Mouse (Mus musculus) limb, embryonic 14.5 days (tissue): Measurements from ENCODE around the gene Dnah7a. TPM values are rescaled to one million over a fixed set of nuclear protein-coding genes. Genes with fewer than 3 reads are reported as not detected.
A peak's percentile ranks its signal among the peaks of the same experiment; 100 is the strongest.
"Not testable (repeated sequence)": the region's sequence is repeated elsewhere in the genome, so short reads cannot be mapped to it uniquely, and the experiment has no call there.

Experiments
- ATAC-seq: fragments of 200-750 bp; cut with Nextera tagmentation; 2 replicates; pipeline ENCODE4 v1.8.0; 2017; ENCODE audit warnings: low read depth, moderate number of reproducible peaks, moderate TSS enrichment; ENCODE audit not compliant: low FRiP score
- DNase-seq: peaks from one replicate; pipeline ENCODE4 v3.0.0-alpha.2; 2015; ENCODE audit warnings: low spot score
- H3K27ac ChIP-seq: fragments of 300-500 bp; sonication (generic); replicated peaks from 2 replicates; pipeline ENCODE4 v1.5.1; 2014; ENCODE audit warnings: low read depth, mild to moderate bottlenecking, low read length, moderate library complexity, mixed read lengths
- H3K27me3 ChIP-seq: fragments of 300-500 bp; sonication (generic); 2 replicates; pipeline ENCODE4 v1.6.1; 2014; ENCODE audit warnings: low read length, mixed read lengths; ENCODE audit not compliant: control insufficient read depth, insufficient read depth
- H3K36me3 ChIP-seq: fragments of 300-500 bp; sonication (generic); 2 replicates; pipeline ENCODE4 v1.6.1; 2014; ENCODE audit warnings: mild to moderate bottlenecking, low read length, moderate library complexity, mixed read lengths; ENCODE audit not compliant: control insufficient read depth, insufficient read depth
- H3K4me1 ChIP-seq: fragments of 300-500 bp; sonication (generic); 2 replicates; pipeline ENCODE4 v1.6.1; 2014; ENCODE audit warnings: antibody characterized with exemption, low read length, mixed read lengths; ENCODE audit not compliant: control insufficient read depth, insufficient read depth
- H3K4me2 ChIP-seq: fragments of 300-500 bp; sonication (generic); replicated peaks from 2 replicates; pipeline ENCODE4 v1.6.1; 2014; ENCODE audit warnings: low read depth, mild to moderate bottlenecking, low read length, moderate library complexity; ENCODE audit not compliant: severe bottlenecking
- H3K4me3 ChIP-seq: fragments of 300-500 bp; sonication (generic); replicated peaks from 2 replicates; pipeline ENCODE4 v1.5.1; 2014; ENCODE audit warnings: low read length
- H3K9ac ChIP-seq: fragments of 300-500 bp; sonication (generic); 2 replicates; pipeline ENCODE4 v1.6.1; 2014; ENCODE audit warnings: mild to moderate bottlenecking, low read depth, low read length, moderate library complexity; ENCODE audit not compliant: severe bottlenecking
- H3K9me3 ChIP-seq: fragments of 300-500 bp; sonication (generic); 2 replicates; pipeline ENCODE4 v1.6.1; 2016; ENCODE audit warnings: low read length; ENCODE audit not compliant: control insufficient read depth
- POLR2A ChIP-seq: fragments of 200-500 bp; IDR thresholded peaks from 2 replicates; pipeline ENCODE4 v1.8.0; 2012; ENCODE audit warnings: inconsistent platforms, mild to moderate bottlenecking, moderate library complexity, borderline replicate concordance; ENCODE audit not compliant: insufficient read depth, insufficient read length; ENCODE audit errors: extremely low read depth
- WGBS: fragments of 180-500 bp; shearing (Covaris S2); extraction: QIAGEN DNeasy Blood & Tissue Kit; methylation state at CpG from one replicate; pipeline ENCODE4 v1.1.7; 2014; 5-methylcytosine and 5-hydroxymethylcytosine counted together
- polyA plus RNA-seq, 2 experiments: library from polyadenylated mRNA; depleted of rRNA in 1 of 2; stranded (reverse) in 1 of 2; unstranded in 1 of 2; fragments of >200 nt; fragmentation: Nextera tagmentation in 1 of 2; extraction: Ambion mirVana in 1 of 2; gene quantifications; 2 replicates each; pipeline versions ENCODE4 v1.2.1 to v1.2.3; 2012 to 2014

Dnah7a gene
- polyA plus RNA-seq, 2 experiments, result 0.83 to 1.5 TPM

DNA sequence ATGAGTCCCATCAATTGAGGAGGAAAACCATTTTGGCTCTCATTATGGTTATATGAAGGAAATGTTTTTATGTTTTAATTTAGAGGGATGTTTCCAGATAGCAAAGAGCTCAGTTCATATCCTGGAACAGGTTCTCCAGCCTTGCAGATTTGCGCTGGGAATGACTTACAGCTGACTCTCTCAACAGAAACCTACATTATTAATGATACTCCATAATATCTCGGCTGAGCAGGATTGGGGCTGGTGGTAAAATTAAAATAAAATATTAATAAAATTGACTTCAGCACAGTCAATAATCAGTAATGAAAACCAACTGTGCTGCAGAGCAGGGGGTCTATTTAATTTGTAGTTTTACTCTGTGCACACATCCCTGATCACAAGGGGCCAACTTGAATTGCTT is 274.2 kb downstream of the Dnah7a start:
- WGBS, result 55% methylated on average over 2 of the region's 2 CpGs
- H3K36me3 ChIP-seq, H3K9me3 ChIP-seq, H3K4me3 ChIP-seq, ATAC-seq, H3K4me1 ChIP-seq, DNase-seq, H3K27me3 ChIP-seq, H3K4me2 ChIP-seq, H3K9ac ChIP-seq, H3K27ac ChIP-seq: not testable (repeated sequence)

DNA sequence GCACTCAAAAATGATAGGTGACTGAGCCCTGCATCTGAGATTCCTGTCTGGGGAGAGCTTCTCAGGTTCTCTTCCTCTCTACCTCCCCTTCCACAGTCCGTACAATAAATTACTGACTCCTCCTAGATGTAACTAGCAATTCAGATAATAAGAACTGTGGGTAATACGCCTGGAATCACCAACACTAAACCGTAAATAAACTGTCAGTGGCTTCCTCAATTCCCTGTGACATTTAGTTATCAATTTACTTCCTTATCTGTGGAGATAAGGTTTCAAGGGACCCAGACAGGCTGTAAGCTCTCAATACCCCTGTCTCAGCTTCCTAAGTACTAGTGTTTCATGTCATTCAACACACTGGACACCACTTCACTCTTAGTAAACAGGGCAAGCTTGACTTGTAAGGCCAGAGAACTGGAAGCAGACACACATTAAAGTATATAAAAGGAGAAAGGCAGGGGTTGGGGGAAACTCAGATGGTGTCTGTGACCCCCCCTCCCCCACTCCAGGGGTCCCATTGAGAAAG is 300.7 kb downstream of the Dnah7a start:
- TF ChIP-seq POLR2A, result no peak
- no peak for DNase-seq
- no peak overlapping the region for H3K9ac ChIP-seq
- no peak overlapping the region for H3K27ac ChIP-seq
- H3K4me3 ChIP-seq, result no peak overlapping the region
- WGBS, result 36% methylated on average over 3 of the region's 3 CpGs
- no peaks in the 10 kb centered on the region for H3K9me3 ChIP-seq
- H3K4me2 ChIP-seq, result no peak overlapping the region
- no peak for ATAC-seq
- no peaks in the 10 kb centered on the region for H3K36me3 ChIP-seq
- no peaks in the 10 kb centered on the region for H3K4me1 ChIP-seq
- no peaks in the 10 kb centered on the region for H3K27me3 ChIP-seq

DNA sequence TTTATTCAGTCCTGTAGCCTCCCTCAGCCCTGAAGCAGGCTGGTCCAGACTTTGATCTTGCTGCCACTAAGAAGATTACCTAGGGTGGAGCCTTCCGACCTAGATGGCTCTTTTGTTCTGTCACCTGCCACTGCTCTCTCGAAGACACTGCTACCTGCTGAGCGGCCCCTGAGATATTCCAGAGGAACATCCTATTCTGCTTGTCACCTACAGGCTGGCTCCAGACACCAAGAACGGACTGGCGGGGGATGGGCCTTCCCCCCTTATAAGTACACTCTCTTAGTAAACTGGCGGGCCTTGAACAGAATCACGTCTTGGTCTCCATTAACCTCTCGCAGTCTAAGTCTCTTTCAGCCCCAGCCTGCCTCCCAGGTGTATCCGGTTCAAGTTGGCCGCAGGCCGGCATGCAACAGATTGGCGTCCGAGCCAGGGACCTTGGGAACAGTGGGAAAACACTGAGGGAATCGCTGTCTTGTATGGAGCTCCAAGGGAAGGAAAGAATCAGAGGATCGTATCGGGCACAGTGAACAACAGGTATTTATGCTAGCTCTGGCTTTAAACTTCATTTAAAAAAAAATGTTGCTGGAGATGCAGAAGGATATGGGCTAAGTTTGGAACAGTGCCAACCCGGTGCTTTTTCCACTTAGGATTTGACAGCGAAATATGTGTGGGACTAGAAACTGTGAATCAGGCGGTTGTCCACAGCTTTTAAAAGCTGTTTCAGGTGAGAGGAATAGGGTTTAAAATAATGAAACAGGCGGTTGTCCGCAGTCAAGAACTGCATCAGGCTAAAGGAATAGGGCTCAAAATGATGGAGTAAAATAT is 312.4 kb downstream of the Dnah7a start:
- not testable (repeated sequence) for H3K27me3 ChIP-seq, H3K27ac ChIP-seq, H3K36me3 ChIP-seq, H3K9me3 ChIP-seq, ATAC-seq, H3K9ac ChIP-seq, H3K4me1 ChIP-seq
- Histone ChIP-seq H3K4me2 (peak overlapping the region; percentile 47), H3K4me3 (peak overlapping the region; percentile 14; the same call in 1 of the 2 replicates)
- DNase-seq, result peak; percentile 4
- WGBS, result 18% methylated on average over 21 of the region's 21 CpGs

DNA sequence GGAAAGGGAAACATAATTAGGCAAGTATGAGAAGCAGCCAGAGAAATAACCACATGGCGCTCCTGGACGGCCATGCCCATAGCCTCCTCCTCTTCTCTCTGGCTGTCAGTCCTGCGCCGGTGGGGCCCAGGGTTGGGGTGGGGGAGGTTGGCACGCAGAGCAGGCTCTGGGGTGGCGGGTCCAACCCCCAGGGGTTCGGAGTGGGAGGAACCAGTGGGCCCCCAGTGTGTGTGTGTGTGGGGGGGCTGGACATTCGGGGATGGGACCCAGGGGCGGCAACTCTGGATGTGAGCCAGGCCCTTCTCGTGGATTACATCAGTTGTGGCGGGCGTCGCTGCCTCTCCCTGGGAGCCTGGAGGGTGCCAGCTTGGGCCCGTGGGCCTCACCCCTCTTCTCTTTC is 317.8 kb downstream of the Dnah7a start:
- DNase-seq, result no peak
- no peak for TF ChIP-seq POLR2A
- WGBS, result 95% methylated on average over 9 of the region's 14 CpGs
- H3K4me1 ChIP-seq, result peaks cover under 1% of the 10 kb centered on the region; the same call in 1 of the 2 replicates
- H3K27ac ChIP-seq, result no peak overlapping the region
- no peak overlapping the region for H3K9ac ChIP-seq
- H3K27me3 ChIP-seq, result no peaks in the 10 kb centered on the region
- H3K4me3 ChIP-seq, result no peak overlapping the region
- no peak overlapping the region for H3K4me2 ChIP-seq
- H3K36me3 ChIP-seq, result no peaks in the 10 kb centered on the region
- ATAC-seq, result no peak
- H3K9me3 ChIP-seq, result peaks cover 5% of the 10 kb centered on the region; the same call in 1 of the 2 replicates

DNA sequence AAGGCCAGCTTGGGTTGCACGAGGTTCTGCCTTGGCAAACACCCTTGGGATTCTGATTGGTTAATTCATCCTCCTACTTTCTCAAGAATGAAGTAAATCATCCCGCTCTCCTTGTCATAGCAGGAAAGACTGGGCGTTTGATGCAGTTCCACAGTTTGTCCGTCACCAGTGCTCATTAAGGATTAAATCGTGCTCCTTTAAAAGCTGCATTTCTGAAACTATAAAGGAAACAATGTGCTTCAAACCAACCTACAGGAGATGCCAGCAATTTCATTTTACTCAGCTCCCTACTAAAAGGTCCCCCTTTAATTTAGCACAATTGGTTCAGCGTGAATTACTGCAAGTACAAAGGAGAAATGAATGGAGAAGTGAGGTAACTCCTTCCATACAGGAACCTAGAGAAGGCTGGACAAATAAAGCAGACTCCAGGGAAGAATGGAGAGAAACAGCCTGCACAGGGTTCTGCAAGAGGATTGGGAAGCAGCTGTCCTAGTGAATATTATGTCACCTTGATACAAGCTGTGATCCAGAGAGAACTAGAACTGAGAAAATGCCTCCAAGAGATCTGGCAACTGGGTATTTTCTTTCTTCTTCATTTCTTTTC is 322.4 kb downstream of the Dnah7a start:
- no peaks in the 10 kb centered on the region for H3K27me3 ChIP-seq
- H3K36me3 ChIP-seq, result no peaks in the 10 kb centered on the region
- no peak for DNase-seq
- H3K9me3 ChIP-seq, result no peaks in the 10 kb centered on the region
- TF ChIP-seq POLR2A, result no peak
- no peak overlapping the region for H3K27ac ChIP-seq
- H3K4me1 ChIP-seq, result no peaks in the 10 kb centered on the region
- H3K4me3 ChIP-seq, result no peak overlapping the region
- H3K9ac ChIP-seq, result no peak overlapping the region
- H3K4me2 ChIP-seq, result no peak overlapping the region
- no peak for ATAC-seq
- WGBS, result 62% methylated on average over 6 of the region's 6 CpGs
